Mouse (Mus musculus): ENCODE results near the gene Cops9.

The Cops9 gene

GRCm38 (mm10) chr1:92596019-92596418 lies 45.8 kb downstream of the Cops9 start:
- no peak for DNase-seq (ENCODE audit: low spot score in 2 of 2)

- no peak for DNase-seq (ENCODE audit: low spot score in 2 of 2)
Observed at GRCm38 (mm10) chr1:92594111-92594510, 47.7 kb downstream of the Cops9 start, which contains the start of gene Olfr1411. Gene Olfr1411, plus strand, starts transcription at chr1:92594411.

Data from thymus, postnatal 10 days (tissue).